Mouse (Mus musculus): ENCODE data around the gene Lrrd1. TPM values are rescaled to one million over a fixed set of nuclear protein-coding genes. Genes with fewer than 3 reads are reported as not detected.

The Lrrd1 gene
- total RNA-seq (2023), result under 1 TPM; 0.23 to 0.95 TPM

DNA sequence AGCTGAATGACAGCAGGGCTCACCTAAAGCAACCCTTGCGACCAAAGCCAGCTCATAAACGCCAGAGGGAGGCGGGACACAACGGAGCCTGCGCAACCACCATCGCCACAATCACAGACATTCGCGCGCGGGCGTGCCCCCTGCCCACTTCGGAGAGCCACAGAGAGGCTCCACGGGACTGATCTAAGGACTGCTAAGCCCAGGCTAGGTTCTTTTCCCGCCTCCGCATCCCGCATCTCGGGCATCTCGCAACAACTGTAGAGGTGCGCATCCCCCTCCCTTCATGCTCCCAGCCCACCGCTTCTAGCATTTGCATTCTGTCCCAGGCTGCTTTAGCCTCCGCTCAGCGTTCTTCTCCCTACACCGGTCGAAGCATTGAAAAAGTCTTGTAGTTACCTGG lies at the start of gene Lrrd1:
Gene Lrrd1, plus strand, starts transcription at position 148 of the 400 bp plus-strand sequence.

DNA sequence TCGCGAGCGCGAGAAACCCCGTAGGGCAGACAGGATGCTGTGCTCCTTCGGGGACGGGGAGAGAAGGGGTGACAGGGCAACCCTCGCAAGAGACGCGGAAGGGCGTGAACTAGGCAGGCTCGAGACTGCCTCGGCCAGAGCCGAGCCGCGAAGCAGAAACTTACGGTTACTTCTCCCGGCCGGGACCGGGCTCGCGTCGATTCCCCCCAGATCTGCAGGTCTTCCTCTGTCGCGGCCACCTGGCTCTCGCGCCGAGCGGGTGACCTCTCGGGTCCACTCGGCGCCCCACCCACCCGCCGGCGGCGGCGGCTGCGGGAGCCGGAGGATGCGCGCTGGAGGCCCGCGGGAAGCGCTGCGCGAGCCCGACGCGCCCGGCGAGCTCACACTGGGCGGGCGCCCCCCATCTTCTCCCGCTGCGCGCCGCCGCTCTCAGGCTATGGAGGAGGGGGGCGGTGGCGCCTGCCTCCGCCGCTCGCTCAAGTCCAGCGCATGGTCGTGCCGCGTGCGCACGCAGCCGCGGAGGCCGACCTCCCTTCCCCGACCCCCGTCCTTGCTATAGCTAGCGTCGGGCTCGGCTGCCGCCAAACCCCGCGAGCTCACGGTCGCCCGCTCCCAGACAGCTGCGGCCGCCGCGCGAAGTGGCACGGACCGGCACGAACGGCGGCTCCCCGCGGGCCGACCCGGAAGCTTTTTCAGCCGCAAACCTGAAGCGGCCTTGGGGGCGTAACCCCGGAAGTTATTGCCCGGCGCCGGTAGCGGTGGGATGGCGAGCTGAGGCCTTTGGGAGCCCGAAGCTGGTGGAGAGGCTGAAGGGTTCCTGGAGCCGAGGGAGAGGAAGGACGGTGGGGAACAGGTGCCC lies 42.3 kb upstream of the Lrrd1 start, which contains the start of the genes Ankib1 and Krit1:
Gene Ankib1, minus strand, starts transcription at position 493 of the 859 bp plus-strand sequence.
Gene Krit1, plus strand, starts transcription at position 752 of the 859 bp plus-strand sequence.

DNA sequence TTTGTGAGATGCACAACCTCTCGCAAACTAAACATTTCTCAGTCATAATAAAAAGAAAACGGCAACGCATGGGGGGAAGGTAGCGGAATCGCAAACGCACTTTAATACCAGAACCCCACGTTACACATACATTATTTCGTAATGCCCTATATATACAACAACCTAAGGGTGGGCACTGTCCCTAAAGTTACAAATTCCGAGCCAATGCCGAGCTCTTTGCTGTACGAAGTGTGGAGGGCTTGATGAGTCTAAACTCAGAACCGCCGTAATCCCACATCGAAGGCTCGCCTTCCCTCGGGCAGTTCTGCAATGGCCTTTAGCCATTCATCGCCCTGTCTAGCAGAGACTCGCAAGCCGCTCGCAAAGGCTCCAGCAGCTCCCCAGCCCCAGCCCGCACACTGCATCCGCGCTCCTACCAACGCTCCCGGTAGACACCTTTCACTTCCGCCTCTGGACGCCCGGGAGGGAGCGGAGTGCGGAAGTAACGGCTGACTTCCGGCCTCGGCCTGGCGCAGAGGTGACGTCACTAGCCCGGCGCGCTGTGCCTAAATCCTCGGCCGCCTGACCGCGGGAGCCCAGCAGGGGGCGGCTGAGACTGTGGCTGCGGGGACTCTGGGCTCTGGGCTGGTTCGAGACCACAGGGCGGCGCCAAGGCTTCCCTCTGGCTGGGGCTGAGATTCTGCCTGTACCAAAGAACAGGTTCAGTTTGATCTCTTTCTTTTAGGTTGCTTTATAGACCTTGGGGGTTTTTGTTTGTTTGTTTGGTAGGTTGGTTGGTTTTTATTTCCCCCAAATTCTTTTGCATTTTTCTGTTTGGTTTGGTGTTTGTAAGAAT lies 48.7 kb downstream of the Lrrd1 start, which contains the start of gene Mterf1a:
Gene Mterf1a, minus strand, starts transcription at position 475 of the 835 bp plus-strand sequence.

Other genes starting within 250 kb of the Lrrd1 start
- gene Pex1, start 249.1 kb upstream of the Lrrd1 start, total RNA-seq (2023), result 10 to 100 TPM; 17.2 to 21.3 TPM
- 10 to 100 TPM; 84.5 to 91.4 TPM for gene Rbm48, start 248.6 kb upstream of the Lrrd1 start, total RNA-seq (2023)
- gene Tmbim7, start 194.0 kb upstream of the Lrrd1 start, total RNA-seq (2023), result under 1 TPM in 1 of 2 experiments, not detected in 1; 0.62 TPM
- gene Gatad1, start 188.0 kb upstream of the Lrrd1 start, total RNA-seq (2023), result 10 to 100 TPM; 41.6 to 52.1 TPM
- 100 to 1,000 TPM; 104 to 113 TPM for gene Ankib1, start 42.2 kb upstream of the Lrrd1 start, total RNA-seq (2023)
- 100 to 1,000 TPM in 1 of 2 experiments, 10 to 100 TPM in 1; 99.7 to 100 TPM for gene Krit1, start 42.0 kb upstream of the Lrrd1 start, total RNA-seq (2023)
- 10 to 100 TPM; 10.0 to 12.9 TPM for gene Mterf1a, start 48.8 kb downstream of the Lrrd1 start, total RNA-seq (2023)
- 100 to 1,000 TPM; 101 to 103 TPM for gene Akap9, start 82.9 kb downstream of the Lrrd1 start, total RNA-seq (2023)